Mouse (Mus musculus) liver, postnatal 0 days (tissue): Measurements from ENCODE around the gene Brd9. TPM values are rescaled to one million over a fixed set of nuclear protein-coding genes. Genes with fewer than 3 reads are reported as not detected.
A peak's percentile ranks its signal among the peaks of the same experiment; 100 is the strongest.
"Not testable (repeated sequence)": the region's sequence is repeated elsewhere in the genome, so short reads cannot be mapped to it uniquely, and the experiment has no call there.

Experiments used
- ATAC-seq: fragments of 200-750 bp; cut with Nextera tagmentation; 2 replicates; pipeline ENCODE4 v1.8.0; 2017; ENCODE audit warnings: mild to moderate bottlenecking, moderate library complexity
- DNase-seq: peaks from one replicate; pipeline ENCODE4 v3.0.0-alpha.2; 2016
- H3K27ac ChIP-seq: fragments of 300-500 bp; sonication (generic); 2 replicates; pipeline ENCODE4 v1.5.1; 2014; ENCODE audit warnings: antibody characterized with exemption, moderate library complexity, mild to moderate bottlenecking, low read depth
- H3K27me3 ChIP-seq: fragments of 300-500 bp; sonication (generic); 2 replicates; pipeline ENCODE4 v1.6.1; 2014; ENCODE audit warnings: low read length, control low read depth, mixed read lengths; ENCODE audit not compliant: insufficient read depth
- H3K36me3 ChIP-seq: fragments of 300-500 bp; sonication (generic); replicated peaks from 2 replicates; pipeline ENCODE4 v1.6.1; 2014; ENCODE audit warnings: mild to moderate bottlenecking, control low read depth, low read length, moderate library complexity, mixed read lengths; ENCODE audit not compliant: insufficient read depth
- H3K4me1 ChIP-seq: fragments of 300-500 bp; sonication (generic); 2 replicates; pipeline ENCODE4 v1.6.1; 2014; ENCODE audit warnings: antibody characterized with exemption, mild to moderate bottlenecking, control low read depth; ENCODE audit not compliant: insufficient read depth
- H3K4me2 ChIP-seq: fragments of 300-500 bp; sonication (generic); 2 replicates; pipeline ENCODE4 v1.6.1; 2014; ENCODE audit warnings: low read depth, mild to moderate bottlenecking, low read length, moderate library complexity, mixed read lengths
- H3K4me3 ChIP-seq: fragments of 300-500 bp; sonication (generic); 2 replicates; pipeline ENCODE4 v1.5.1; 2014; ENCODE audit warnings: low read depth, low read length
- H3K9ac ChIP-seq: fragments of 300-500 bp; sonication (generic); replicated peaks from 2 replicates; pipeline ENCODE4 v1.6.1; 2014; ENCODE audit warnings: mild to moderate bottlenecking, moderate library complexity
- H3K9me3 ChIP-seq: fragments of 300-500 bp; sonication (generic); 2 replicates; pipeline ENCODE4 v1.6.1; 2016; ENCODE audit warnings: mild to moderate bottlenecking, control low read depth, low read length, mixed read lengths
- CTCF ChIP-seq: sonication (generic); IDR thresholded peaks from 2 replicates; pipeline ENCODE4 v1.5.1; 2016; ENCODE audit warnings: antibody characterized with exemption, low read depth
- EP300 ChIP-seq: IDR thresholded peaks from 2 replicates; pipeline ENCODE4 v1.6.1; 2016; ENCODE audit warnings: antibody characterized with exemption, low read depth, mild to moderate bottlenecking
- WGBS: fragments of 180-500 bp; shearing (Covaris S2); extraction: QIAGEN DNeasy Blood & Tissue Kit; methylation state at CpG from one replicate; pipeline ENCODE4 v1.1.7; 2014; ENCODE audit not compliant: insufficient replicate concordance; 5-methylcytosine and 5-hydroxymethylcytosine counted together
- microRNA-seq: library from miRNA; unstranded; fragments of <30 nt; microRNA quantifications from one replicate; pipeline ENCODE4, GENCODE M21; 2016
- polyA plus RNA-seq: library from polyadenylated mRNA; unstranded; fragments of >200 nt; fragmentation: Nextera tagmentation; extraction: Ambion mirVana; gene quantifications from 2 replicates; pipeline ENCODE4 v1.2.1, GENCODE M21; 2015

The Brd9 gene
- polyA plus RNA-seq, 1 experiment from 2014 or later: 10.6 TPM

GRCm38 (mm10) chr13:74000961-74001360 lies 63.4 kb downstream of the Brd9 start:
- Histone ChIP-seq H3K27me3 (0 out of 2 replicates have a peak, but pooled peaks cover 2% of the 10 kb centered on the region), H3K4me3 (no peak overlapping the region), H3K36me3 (no peaks in the 10 kb centered on the region), H3K27ac (no peak overlapping the region), H3K4me2 (no peak overlapping the region), H3K4me1 (no peaks in the 10 kb centered on the region), H3K9me3 (no peaks in the 10 kb centered on the region), H3K9ac (no peak overlapping the region)
- no peak for ATAC-seq
- DNase-seq: no peak
- no peak for TF ChIP-seq EP300
- no peak for TF ChIP-seq CTCF
- 75% methylated on average over 6 of the region's 6 CpGs for WGBS

GRCm38 (mm10) chr13:74001492-74001891 lies 63.9 kb downstream of the Brd9 start:
- no peak for ATAC-seq
- Histone ChIP-seq H3K27me3 (0 out of 2 replicates have a peak, but pooled peaks cover 2% of the 10 kb centered on the region), H3K36me3 (no peaks in the 10 kb centered on the region), H3K4me2 (no peak overlapping the region), H3K4me3 (no peak overlapping the region), H3K9ac (no peak overlapping the region), H3K27ac (no peak overlapping the region), H3K4me1 (no peaks in the 10 kb centered on the region), H3K9me3 (no peaks in the 10 kb centered on the region)
- TF ChIP-seq EP300 (no peak), CTCF (no peak)
- WGBS: 50% methylated on average over 4 of the region's 4 CpGs
- no peak for DNase-seq

GRCm38 (mm10) chr13:74006881-74007280 lies 69.3 kb downstream of the Brd9 start:
- H3K27ac ChIP-seq, DNase-seq, H3K4me3 ChIP-seq, ATAC-seq, H3K9ac ChIP-seq, H3K36me3 ChIP-seq, H3K4me2 ChIP-seq, H3K9me3 ChIP-seq: not testable (repeated sequence)
- H3K27me3 ChIP-seq: peaks cover 49% of the 10 kb centered on the region
- peaks cover 18% of the 10 kb centered on the region for H3K4me1 ChIP-seq
- 84% methylated on average over 4 of the region's 4 CpGs for WGBS

GRCm38 (mm10) chr13:74008216-74008615 lies 70.6 kb downstream of the Brd9 start:
- H3K36me3 ChIP-seq, ATAC-seq, H3K27ac ChIP-seq, H3K9ac ChIP-seq, H3K4me3 ChIP-seq, H3K9me3 ChIP-seq, DNase-seq: not testable (repeated sequence)
- Histone ChIP-seq H3K27me3 (peaks cover 51% of the 10 kb centered on the region), H3K4me1 (peaks cover 18% of the 10 kb centered on the region), H3K4me2 (peak overlapping the region; percentile 95; the same call in 1 of the 2 replicates)
- WGBS: 65% methylated on average over 2 of the region's 2 CpGs

- H3K9me3 ChIP-seq: no peaks in the 10 kb centered on the region
- peak; percentile 93 for DNase-seq
- ATAC-seq: peak; percentile 98
- TF ChIP-seq EP300 (no peak), CTCF (no peak)
- H3K4me1 ChIP-seq: peaks cover 18% of the 10 kb centered on the region
- H3K9ac ChIP-seq: peak within 1 kb of the TSS; percentile 55
- H3K36me3 ChIP-seq: no peaks in the 10 kb centered on the region
- peak within 1 kb of the TSS; percentile 60 for H3K4me3 ChIP-seq
- peak within 1 kb of the TSS; percentile 16; the same call in 1 of the 2 replicates for H3K27ac ChIP-seq
- peaks cover 51% of the 10 kb centered on the region for H3K27me3 ChIP-seq
- WGBS: under 1% methylated on average over 56 of the region's 56 CpGs
- H3K4me2 ChIP-seq: peak within 1 kb of the TSS; percentile 95
These were observed 71.5 kb downstream of the Brd9 start, which contains the start of gene Tppp for GRCm38 (mm10) chr13:74008948-74009718. Tppp (plus strand) TSS chr13:74009407.

- H3K36me3 ChIP-seq: no peaks in the 10 kb centered on the region
- ATAC-seq (peak; percentile 34), DNase-seq (peak; percentile 44)
- peaks cover 18% of the 10 kb centered on the region for H3K4me1 ChIP-seq
- no peak for TF ChIP-seq EP300
- TF ChIP-seq CTCF: no peak
- H3K27ac ChIP-seq: no peak overlapping the region
- H3K27me3 ChIP-seq: peaks cover 51% of the 10 kb centered on the region
- 2% methylated on average over 55 of the region's 55 CpGs for WGBS
- peak overlapping the region; percentile 47 for H3K9ac ChIP-seq
- peak overlapping the region; percentile 60 for H3K4me3 ChIP-seq
- H3K9me3 ChIP-seq: no peaks in the 10 kb centered on the region
- H3K4me2 ChIP-seq: peak overlapping the region; percentile 95
These were observed 72.4 kb downstream of the Brd9 start for GRCm38 (mm10) chr13:74009791-74010614.

Small RNAs within 50 kb of the gene (microRNA-seq; reads per million reads assigned to microRNA genes)
- gene Gm25197: not detected

Other genes with a start within 250 kb of the Brd9 start
- 1.3 and 1.4 TPM in 2 replicates for gene Slc6a19, start 232.9 kb upstream of the Brd9 start, polyA plus RNA-seq
- gene Slc12a7, start 204.7 kb upstream of the Brd9 start, polyA plus RNA-seq: 6.5 and 7.0 TPM in 2 replicates
- 0.13 and 0.15 TPM in 2 replicates for gene Nkd2, start 90.2 kb upstream of the Brd9 start, polyA plus RNA-seq
- 6.9 and 7.7 TPM in 2 replicates for gene Trip13, start within 50 bp of the Brd9 start, polyA plus RNA-seq
- gene Zdhhc11, start 26.0 kb downstream of the Brd9 start, polyA plus RNA-seq: not detected in 2 replicates
- 0.36 and 0.42 TPM in 2 replicates for gene Tppp, start 71.6 kb downstream of the Brd9 start, polyA plus RNA-seq
- 3.8 and 4.0 TPM in 2 replicates for gene Cep72, start 124.5 kb downstream of the Brd9 start, polyA plus RNA-seq
- gene Slc9a3, start 183.6 kb downstream of the Brd9 start, polyA plus RNA-seq: not detected in 2 replicates